Mouse (Mus musculus): Measurements from ENCODE around the gene Crtc3. TPM values are rescaled to one million over a fixed set of nuclear protein-coding genes. Genes with fewer than 3 reads are reported as not detected.
A peak's percentile ranks its signal among the peaks of the same experiment; 100 is the strongest.

Crtc3 gene
- polyA plus RNA-seq, 3 experiments from 2014 or later: 8.7 to 24.0 (median 21.0) TPM

DNA sequence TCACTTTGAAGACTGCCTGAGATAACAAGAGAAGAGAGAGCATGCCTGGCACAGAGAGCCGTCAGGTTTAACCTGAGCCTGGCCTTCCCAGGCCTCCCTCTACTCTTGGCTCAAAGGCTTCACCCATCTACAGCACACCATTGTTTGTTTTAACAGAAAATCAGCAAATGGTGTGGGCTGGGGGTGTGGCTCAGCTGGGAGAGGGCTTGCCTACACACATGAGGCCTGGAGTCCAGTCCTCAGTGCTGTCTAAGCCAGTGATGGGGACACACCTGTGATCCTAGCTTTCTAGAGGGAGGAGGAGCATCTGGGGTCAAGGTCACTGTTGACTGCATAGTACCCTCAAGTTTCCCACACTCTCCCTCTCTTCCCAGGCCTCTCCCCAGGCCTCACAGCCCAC lies 6.0 kb downstream of the Crtc3 start:
- ATAC-seq: no peak

DNA sequence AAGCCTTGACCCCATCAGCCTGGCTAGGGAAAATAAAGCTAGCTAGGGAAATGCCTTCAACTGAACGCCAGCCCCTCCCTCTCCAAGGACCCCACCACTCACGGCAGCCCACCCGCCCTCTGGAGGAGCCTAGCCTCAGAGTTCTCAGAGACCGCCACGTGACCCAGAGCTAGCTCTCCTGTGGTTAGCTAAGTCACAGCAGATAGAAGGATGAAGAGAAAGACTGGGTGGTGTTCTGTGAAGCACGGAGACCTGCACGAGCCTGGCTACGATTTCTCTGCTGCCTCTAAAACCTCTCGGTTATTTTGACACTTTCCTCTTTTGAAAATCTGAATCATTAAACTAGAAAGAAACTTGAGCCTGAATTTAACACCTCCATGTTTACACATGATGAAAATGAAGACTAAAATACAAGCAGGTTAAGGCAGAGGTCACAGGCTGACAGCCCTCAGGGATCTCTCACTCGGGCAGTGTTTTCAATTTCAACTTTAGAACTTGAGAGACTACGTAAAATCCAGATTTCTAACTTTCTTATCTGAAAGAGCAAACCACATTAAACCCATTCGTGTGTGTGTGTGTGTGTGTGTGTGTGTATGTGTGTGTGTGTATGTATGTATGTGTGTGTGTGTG lies 8.3 kb downstream of the Crtc3 start:
- peak; percentile 94 for ATAC-seq

DNA sequence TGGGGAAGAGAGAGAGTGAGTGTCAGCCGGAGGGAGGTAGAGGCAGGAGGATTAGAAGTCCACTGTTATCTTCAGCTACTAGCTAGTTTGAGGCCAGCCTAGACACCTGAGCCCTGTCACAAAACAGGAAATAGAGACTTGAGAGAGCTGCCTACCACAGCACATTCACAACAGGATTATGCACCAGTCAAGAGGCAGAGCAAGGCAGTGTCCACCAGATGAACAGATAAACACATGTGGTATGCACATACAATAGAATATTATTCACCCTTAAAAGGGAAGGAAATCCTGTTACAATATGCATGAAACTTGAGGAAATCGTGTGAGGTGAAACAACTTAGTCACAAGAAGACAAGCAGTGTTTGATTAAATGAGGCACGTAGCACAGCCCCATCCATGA lies 16.4 kb downstream of the Crtc3 start:
- ATAC-seq: peak; percentile 84

DNA sequence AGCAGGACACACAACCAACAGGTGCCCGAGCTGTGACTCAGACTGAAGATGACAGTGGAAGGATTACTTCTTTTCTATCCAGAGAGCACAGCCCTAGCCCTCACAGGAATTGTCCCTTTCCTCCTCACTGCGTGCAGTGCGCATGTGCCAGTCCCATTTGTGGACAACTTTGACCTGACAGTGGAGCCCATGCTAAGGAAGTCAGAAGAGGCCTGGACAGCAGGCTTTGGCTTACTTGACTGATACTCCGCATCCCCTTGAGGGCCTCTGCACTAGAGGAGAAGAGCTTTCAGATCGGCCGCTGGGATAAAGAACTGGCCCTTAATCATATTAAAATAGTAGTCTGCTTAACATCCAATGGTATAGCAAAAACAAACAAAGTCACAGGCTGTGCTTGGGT lies 17.8 kb downstream of the Crtc3 start:
- no peak for ATAC-seq

DNA sequence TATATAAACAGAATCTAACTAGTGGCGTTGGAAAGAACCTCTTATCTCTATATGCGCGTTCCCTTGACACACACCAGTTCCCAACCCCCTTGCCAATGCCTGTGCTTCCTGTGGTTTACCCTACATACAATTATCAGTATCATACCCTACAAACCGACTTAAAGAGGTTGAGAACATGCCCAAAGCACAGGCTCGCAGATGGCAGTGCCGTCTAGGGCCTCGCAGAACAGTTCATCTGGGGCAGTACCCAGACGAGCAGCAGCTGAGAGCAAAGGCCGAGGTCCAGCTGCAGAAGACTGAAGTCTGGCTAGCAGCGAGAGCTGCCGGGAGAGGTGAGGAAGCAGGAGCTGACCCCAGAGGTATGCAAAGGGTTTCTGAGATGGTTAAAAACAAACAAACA lies 21.5 kb downstream of the Crtc3 start:
- ATAC-seq: peak; percentile 54

DNA sequence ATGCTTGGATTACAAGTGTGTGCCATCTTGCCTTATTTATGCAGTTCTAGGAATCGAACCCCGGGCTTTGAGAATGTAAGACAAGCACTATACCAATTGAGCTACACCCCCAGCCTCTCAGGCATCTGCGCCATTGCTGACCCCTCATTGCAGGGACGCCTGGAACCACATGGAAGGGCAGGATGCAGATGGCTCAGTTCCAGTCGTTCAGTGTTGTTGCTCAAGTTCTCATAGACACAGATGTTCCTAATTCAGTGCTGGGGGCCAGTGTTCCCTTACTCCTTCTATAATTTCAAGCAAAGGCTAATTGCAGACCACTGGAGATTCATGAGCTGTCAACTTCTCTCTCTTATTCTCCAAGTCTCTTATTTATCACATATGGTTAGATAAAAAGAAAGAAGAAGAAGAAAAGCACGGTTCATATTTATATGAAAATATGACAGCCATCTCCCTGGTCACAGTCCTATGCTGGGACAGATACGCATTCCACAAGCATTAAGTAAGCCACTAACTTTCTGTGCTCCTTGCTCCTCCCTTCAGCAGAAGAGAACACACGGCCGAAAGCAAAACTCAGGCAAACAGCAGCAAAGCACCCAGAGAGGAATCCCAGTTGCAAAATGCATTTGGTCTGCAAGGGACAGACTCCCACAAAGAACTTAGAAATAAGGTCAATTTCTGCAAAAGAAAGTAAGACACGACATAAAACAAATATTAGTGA lies 22.3 kb downstream of the Crtc3 start:
- no peak for ATAC-seq

DNA sequence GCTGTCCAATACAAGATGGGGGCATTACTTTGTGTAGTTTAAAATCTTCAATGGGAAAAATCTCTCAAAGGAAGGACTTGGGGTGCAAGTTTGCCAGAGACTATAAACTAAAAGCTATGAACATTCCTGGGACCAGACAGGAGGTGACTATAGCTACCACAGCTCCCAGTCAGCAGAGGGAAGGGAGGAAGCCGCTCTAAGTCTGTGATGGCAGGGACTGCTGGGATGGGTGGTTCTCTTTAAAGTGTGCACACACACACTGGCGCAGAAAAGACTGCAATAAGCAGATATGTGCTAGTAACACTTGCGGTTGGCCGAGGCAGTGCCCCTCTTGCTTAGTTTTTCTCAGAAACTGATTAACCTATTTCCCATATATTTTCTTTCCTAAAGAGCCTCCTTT lies 27.6 kb downstream of the Crtc3 start:
- no peak for ATAC-seq

DNA sequence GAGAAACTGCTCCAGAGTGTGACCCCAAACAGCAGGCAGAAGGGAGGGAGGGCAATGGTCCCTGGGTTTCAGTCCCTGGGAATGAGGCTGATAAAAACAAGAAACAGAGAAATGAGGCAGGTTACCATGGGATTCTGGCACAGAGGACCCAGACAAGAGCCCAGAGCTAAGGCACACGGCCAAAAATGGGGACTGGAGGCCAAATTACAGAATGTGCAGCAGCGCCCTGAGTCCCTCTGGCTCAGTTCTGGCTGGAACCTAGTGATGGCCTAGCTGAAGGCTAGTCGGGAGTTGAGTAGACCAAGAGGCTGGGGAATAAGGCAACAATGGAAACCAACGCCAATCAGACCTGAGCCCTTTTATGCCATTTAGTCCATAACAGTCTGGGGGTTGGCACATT lies 28.1 kb downstream of the Crtc3 start:
- ATAC-seq: no peak

DNA sequence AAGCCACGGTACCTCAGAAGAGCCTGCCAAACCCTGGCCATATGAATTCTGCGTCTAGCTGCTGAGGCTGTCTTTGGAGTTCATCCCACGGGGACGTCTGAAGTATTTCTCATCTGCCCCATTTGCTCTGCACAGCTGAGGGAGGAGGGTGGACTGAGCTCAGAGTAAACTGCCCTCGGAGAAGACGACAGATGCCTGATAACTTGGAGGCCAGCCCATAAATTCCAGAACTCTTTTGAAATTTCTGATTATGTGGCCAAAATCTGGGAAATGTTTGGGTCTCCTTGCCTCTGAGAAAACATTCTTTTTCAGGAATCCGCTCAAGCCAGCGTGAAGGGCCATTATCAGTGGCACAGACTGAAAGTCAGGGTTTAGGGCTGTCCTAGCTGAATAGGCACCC lies 30.8 kb downstream of the Crtc3 start:
- no peak for ATAC-seq

DNA sequence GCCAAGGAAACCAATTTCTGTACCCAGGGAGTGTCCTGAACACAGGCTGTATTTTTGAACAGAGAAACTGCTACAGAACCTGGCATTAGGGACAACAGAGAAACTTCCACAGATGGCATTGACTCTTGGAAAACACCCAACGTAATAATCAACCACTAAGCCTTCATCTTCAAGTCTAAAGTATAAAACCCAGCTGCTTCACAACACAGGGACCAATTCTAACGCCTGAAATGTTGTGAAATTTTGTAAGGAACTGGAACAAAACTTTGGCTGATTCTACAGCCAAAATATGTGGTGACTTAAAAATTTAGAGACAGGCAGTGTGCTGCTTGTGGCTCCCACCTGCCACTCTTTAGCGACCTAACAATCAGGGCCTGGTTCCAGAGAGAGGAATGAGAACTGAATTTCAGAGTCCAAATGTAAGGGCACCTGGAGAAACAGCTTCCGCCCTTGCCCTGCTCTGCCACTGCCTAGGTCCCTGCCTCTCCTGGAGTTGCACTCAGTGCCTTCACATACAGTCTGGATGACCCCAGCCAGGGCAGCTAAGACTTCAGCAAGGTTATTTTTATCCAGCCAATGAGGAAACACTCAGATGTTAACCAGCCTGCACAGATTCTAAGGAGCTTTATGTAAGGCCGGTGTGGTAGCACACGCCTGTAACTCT lies 33.2 kb downstream of the Crtc3 start:
- no peak for ATAC-seq

DNA sequence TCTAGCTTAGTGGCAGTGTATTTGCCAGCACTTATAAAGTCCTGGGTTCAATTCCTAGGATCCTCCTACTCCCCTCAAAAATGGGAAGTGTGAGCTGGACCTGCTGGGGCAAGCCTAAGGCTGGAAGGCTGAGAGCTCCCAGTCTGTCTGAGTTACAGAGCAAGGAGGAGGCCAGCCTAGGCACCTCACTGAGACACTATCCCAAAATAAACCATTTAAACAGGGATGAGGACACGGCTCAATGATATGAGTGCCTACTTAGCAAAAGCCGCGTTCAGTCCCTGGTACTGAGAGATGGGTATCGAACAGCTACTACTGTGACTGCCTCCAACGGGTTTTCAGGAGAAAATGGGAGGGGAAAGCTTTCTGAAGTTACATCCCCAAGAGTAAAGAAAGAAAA lies 33.8 kb downstream of the Crtc3 start:
- no peak for ATAC-seq

DNA sequence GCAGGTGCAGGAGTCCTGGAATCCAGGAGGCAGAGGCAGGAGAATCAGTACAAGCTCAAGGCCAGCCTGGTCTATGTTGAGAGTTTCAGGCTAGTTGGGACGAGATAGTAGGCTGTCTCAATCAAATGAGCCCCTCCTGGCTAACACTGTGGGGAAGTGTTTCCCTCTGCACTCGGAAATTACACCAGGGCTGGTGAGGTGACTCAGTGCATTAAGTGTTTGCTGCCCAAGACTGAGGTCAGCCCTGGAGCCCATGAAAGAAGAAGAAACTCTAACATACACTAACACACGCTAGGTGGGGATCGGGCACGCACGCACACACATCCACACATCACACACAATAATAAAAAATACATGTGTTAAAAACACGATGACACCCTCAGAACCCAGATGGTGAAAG lies 34.3 kb downstream of the Crtc3 start:
- ATAC-seq: no peak

DNA sequence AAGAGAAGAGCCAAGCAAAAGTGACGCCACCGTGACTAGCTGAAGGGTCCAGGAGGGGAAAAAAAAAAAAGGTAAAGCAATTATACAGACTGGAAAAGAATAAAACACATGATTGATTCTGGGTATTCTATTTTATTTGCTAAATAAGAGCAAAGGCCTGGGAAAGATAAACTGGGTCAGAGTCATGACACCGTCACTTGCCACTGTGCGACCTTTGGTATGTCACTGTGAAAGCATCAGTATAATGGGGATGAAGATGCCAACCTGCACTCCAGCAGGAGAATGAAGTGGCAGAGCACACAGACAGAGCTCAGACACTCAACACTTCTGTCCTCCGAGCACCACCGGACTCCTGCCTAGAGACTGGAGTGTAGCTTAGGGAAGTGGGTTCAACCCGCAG lies 34.7 kb downstream of the Crtc3 start:
- ATAC-seq: no peak

DNA sequence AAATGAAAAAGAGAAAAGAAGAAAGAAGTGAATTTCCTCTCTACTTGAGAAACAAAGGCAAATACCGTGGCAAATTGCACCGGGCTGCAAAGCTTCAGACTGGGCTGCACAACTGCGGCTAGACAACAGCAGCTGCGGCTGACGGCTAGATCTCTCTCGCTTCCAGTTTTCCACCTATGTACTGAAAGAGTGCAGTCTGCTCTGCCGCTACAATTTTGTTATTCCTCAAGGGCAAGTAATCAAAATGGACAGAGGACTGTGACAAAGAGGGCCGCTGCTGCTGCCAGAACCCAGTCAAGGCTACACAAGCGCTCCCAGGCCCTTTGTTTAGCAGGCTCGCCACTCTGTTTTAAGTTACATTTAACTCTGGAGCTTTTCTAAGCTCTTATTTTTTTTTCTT lies 35.6 kb downstream of the Crtc3 start:
- no peak for ATAC-seq

DNA sequence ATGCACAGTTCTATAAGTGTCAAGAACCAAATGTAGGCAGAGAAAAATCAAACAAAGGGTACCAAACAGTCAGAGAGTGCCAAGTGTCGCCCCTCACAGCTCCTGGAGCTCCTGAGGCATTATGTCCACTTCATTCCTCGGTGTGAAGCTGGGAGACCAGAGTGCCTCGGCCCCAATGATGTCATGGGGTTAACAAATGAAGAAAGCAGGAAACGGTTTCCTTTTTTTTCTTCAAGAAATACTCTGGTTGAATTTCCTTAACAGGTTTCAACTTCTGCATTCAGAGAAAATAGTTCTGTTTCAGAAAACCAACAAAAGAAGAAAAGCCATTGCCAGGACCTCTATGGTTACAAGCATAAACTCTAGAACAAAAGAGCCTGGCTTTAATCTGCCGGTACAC lies 36.4 kb downstream of the Crtc3 start:
- no peak for ATAC-seq

DNA sequence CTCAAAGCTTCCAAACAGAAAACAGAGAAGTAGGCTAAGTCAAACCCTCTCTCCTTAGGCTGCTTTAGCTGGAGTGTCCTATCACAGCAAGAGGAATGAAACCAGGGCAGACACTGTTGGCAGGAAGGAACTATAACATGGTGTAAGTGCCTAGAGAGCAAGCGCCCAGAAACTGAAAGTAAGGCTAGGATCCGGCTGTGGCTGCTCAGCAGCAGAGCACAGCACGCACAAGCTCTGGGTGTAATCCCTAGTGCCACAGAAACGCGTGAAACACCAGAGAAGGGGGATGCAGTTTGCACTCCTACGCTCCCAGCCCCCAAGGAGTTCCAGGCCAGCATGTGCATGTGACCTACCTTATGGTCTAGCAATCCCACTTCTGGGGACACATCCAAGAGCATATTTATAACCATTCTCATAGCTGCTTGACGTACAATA lies 41.2 kb downstream of the Crtc3 start:
- ATAC-seq: peak; percentile 86

DNA sequence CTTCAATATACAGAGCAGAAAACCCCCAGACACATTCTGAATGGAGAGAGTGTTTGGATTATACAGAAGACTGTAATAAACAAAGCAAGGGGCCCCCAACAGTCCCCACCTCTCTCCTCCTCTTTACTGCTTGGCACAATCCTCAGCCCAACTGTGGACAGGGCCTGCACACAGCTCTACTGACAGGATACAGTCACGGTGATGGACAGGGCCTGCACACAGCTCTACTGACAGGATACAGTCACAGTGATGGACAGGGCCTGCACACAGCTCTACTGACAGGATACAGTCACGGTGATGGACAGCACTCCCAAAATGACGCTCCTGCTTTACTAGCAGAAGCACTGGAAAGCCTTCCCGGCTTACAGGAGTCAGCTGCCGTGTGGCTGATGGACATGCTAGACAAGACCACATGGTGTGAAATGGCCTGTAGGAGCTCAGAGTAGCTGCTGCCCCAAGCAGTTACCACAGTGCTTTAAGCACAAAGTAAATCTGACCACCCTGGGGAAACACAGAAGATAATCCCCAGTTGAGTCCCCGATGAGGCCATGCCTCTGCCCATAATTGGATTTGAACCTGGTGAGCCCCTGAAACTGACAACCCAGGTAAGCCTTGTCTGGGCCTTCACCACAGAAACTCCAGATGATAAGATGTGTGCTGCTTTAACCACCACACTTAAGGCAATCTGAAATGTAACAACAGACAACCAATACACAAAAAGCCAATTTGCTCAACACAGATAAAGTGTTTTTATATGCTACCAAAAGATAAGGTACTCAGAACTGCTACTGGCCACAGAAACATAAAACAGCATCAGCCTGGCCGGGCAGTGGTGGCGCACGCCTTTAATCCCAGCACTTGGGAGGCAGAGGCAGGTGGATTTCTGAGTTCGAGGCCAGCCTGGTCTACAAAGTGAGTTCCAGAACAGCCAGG lies 42.3 kb downstream of the Crtc3 start:
- no peak for ATAC-seq

DNA sequence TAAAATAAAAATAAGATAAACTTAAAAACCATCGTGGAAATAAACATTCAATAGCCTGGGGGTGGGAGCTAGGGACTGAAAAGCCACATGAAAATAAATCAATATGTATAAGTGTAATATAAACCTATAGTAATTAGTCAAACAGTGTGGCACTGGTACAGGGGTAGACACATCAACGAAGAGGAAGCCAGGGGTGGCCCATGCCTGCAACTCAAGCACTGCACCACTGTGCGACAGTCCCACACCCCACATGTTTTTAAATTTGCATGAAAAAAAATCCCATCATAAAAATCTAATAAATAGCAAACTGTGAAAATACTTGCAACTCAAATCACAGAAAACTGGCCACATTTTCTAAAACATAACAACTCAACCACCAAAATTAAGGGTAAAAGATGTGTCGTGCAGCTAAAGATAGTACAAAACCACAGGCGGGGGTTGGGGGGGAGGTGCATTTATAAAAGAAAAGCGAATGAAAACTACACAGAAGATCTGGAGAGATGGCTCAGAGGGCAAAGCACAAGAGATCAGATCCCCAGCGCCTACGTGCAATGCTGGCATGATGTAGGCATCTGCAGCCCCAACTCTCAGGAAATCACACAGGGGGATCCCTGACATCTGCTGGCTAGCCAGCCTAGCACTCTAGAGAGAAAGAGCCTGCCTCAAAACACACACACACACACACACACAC lies 45.6 kb downstream of the Crtc3 start:
- peak; percentile 47 for ATAC-seq

DNA sequence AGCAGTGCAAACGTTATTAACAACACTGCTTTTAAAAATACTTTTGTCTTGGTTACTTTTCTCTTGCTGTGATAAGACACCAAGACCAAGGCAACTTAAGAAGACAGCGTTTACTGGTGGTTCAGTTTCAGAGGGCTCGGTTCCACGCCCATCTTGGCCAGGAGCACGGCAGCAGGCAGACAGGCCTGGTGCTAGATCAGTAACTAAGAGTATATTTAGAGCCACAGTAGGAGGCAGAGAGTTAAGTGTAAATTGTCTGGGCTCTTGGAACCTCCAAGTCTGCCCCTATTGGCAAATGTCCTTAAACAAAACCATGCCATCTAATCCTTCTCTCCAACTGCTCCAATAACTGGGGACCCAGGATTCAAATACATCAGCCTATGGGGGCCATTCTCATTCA lies 46.1 kb downstream of the Crtc3 start:
- ATAC-seq: no peak

DNA sequence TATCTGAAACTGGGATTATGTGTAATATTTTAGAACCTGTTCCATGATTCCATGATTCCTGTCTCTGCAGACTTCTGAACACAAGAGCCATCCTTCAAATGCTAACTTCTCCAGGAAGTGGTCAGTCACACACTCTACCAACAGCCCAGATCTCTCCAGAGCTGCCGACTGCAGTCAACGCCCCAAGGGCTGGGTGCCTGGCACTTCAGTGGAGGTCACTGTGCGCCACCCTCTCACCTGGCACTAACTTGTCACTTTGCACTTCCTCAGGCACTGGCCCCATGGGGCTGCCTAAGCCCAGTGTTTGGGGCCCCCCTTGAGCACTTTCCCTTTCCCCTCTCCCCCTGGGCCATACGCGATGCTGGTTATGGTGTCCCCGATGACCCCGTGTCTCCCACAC lies 46.8 kb downstream of the Crtc3 start:
- no peak for ATAC-seq

DNA sequence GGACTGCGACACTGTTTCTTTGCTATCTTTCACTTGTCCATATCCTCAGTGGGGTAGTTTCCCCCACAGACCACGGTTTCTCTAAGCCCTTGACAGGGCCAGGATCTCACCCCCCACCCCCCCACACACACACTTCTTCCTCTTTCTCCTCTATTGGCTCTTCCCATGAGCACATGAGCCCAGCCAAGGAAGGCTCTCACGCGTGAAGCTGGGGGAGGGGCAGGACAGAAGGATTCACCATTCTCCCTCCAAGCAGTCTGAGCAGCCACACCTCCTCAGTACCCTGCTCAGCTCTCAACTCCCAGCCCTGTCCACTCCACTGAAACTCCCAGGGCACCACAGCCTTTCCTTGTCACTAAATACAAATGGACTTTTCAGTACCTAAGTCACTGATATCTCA lies 47.2 kb downstream of the Crtc3 start:
- no peak for ATAC-seq

DNA sequence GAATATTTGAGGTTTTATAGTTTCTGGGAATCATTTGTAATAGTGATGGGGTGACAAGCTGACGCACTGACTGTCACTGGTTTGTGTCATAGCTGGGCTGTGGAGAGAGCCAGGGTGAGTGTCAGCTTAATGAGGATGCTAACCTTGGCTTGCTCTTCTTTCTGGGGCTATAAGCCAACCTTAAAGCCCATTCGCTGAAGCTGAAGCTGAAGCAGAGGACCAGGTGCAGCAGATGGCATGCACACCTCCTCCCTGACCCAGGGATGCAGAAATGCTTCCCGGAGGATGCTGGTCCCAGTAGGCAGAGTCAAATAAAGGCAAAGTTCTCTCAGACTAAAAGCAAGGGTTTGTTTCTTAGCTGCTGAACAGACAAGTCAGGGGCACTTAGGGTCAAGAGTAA lies 48.7 kb downstream of the Crtc3 start:
- no peak for ATAC-seq
